Mouse (Mus musculus) hindbrain, postnatal 0 days (tissue): ENCODE measurements around the gene Rims1. TPM values are rescaled to one million over a fixed set of nuclear protein-coding genes. Genes with fewer than 3 reads are reported as not detected.

ENCODE experiments used
- ATAC-seq: fragments of 200-750 bp; cut with Nextera tagmentation; 2 replicates; pipeline ENCODE4 v1.8.0; 2017; ENCODE audit warnings: mild to moderate bottlenecking, moderate TSS enrichment, moderate library complexity
- DNase-seq: peaks from one replicate; pipeline ENCODE4 v3.0.0-alpha.2; 2015; ENCODE audit warnings: low spot score
- H3K27ac ChIP-seq: fragments of 300-500 bp; sonication (generic); 2 replicates; pipeline ENCODE4 v1.5.1; 2014; ENCODE audit warnings: mild to moderate bottlenecking
- H3K27me3 ChIP-seq: fragments of 300-500 bp; sonication (generic); 2 replicates; pipeline ENCODE4 v1.6.1; 2014; ENCODE audit warnings: low read length, mixed read lengths; ENCODE audit not compliant: insufficient read depth
- H3K36me3 ChIP-seq: fragments of 300-500 bp; sonication (generic); 2 replicates; pipeline ENCODE4 v1.6.1; 2014; ENCODE audit warnings: low read length, mixed read lengths; ENCODE audit not compliant: insufficient read depth
- H3K4me1 ChIP-seq: fragments of 300-500 bp; sonication (generic); 2 replicates; pipeline ENCODE4 v1.6.1; 2014; ENCODE audit warnings: antibody characterized with exemption, low read length, mixed read lengths; ENCODE audit not compliant: insufficient read depth
- H3K4me2 ChIP-seq: fragments of 300-500 bp; sonication (generic); 2 replicates; pipeline ENCODE4 v1.6.1; 2014; ENCODE audit warnings: low read depth, mild to moderate bottlenecking, low read length, moderate library complexity, mixed read lengths
- H3K4me3 ChIP-seq: fragments of 300-500 bp; sonication (generic); 2 replicates; pipeline ENCODE4 v1.5.1; 2014; ENCODE audit warnings: low read length
- H3K9ac ChIP-seq: fragments of 300-500 bp; sonication (generic); replicated peaks from 2 replicates; pipeline ENCODE4 v1.6.1; 2014; ENCODE audit warnings: mild to moderate bottlenecking, low read length, moderate library complexity, mixed read lengths
- H3K9me3 ChIP-seq: fragments of 300-500 bp; sonication (generic); 2 replicates; pipeline ENCODE4 v1.6.1; 2016; ENCODE audit warnings: low read length, mixed read lengths
- CTCF ChIP-seq: IDR thresholded peaks from 2 replicates; pipeline ENCODE4 v1.5.1; 2016; ENCODE audit warnings: antibody characterized with exemption, control low read depth, low read depth
- WGBS: fragments of 180-500 bp; shearing (Covaris S2); extraction: QIAGEN DNeasy Blood & Tissue Kit; methylation state at CpG from one replicate; pipeline ENCODE4 v1.1.7; 2014; 5-methylcytosine and 5-hydroxymethylcytosine counted together
- polyA plus RNA-seq: library from polyadenylated mRNA; unstranded; fragments of >200 nt; fragmentation: Nextera tagmentation; extraction: Ambion mirVana; gene quantifications from 2 replicates; pipeline ENCODE4 v1.2.1, GENCODE M21; 2015
- total RNA-seq: library from RNA; depleted of rRNA; stranded (reverse); fragments of >200 nt; gene quantifications from 2 replicates; pipeline ENCODE4 v1.2.3, GENCODE M21; 2014; rRNA removed

Gene Rims1
- total RNA-seq (51.3 and 51.9 TPM in 2 replicates), polyA plus RNA-seq (21.2 and 22.2 TPM in 2 replicates)

DNA sequence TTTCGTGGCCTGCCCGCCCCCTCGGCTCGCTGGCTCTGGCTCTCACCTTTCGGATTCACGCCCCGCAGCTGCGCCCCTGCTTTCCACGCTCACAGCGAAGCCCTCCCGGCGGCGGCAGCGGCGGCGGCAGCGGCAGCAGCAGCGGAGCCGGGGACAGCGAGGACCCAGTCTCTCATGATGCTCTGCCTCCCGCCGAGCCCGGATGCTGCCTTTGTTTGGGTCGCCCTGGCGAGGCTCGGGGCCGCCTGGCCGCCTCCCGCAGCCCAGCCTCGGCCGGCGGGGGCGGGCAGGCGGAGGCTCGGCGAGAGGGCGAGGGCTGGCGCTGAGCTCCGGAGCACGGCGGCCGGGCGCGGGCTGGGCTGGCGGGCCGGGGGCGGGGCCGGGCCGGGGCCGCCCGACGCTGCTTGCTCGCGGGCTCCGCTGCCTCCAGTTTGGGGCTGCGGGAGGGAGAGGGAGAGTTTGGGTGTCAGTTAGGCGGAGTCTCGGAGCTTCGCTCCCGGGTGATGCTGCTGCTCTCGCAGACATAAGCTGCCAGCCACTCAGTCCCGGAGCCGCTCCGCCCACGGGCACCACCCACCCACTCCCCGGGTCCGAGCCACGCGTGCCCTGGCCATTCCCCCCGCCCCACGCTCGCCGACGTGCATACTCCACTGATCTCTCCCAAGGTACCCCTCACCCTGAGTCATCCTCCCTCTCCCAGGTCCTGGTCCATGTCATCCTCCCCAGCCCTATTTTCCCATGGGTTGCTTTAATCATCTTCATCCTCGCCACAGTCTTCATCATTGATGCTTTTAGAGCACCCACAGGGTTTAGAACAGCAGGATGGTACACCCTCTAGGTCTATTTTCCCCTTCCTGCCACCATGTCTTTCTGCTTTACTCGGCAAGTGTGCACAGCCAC is at the start of gene Rims1:
Rims1 (minus strand) TSS at position 269 of the 900 bp plus-strand sequence.
- WGBS: under 1% methylated on average over 51 of the region's 76 CpGs
- H3K9me3 ChIP-seq: no peaks in the 10 kb centered on the region
- peak within 1 kb of the TSS; percentile 87 for H3K27ac ChIP-seq
- H3K9ac ChIP-seq: peak within 1 kb of the TSS; percentile 88
- peak within 1 kb of the TSS; percentile 74 for H3K4me2 ChIP-seq
- peak within 1 kb of the TSS; percentile 79 for H3K4me3 ChIP-seq
- ATAC-seq (peak; percentile 92), DNase-seq (peak; percentile 81)
- no peak for TF ChIP-seq CTCF
- H3K36me3 ChIP-seq: no peaks in the 10 kb centered on the region
- H3K4me1 ChIP-seq: peaks cover 3% of the 10 kb centered on the region; the same call in 1 of the 2 replicates
- H3K27me3 ChIP-seq: no peaks in the 10 kb centered on the region

DNA sequence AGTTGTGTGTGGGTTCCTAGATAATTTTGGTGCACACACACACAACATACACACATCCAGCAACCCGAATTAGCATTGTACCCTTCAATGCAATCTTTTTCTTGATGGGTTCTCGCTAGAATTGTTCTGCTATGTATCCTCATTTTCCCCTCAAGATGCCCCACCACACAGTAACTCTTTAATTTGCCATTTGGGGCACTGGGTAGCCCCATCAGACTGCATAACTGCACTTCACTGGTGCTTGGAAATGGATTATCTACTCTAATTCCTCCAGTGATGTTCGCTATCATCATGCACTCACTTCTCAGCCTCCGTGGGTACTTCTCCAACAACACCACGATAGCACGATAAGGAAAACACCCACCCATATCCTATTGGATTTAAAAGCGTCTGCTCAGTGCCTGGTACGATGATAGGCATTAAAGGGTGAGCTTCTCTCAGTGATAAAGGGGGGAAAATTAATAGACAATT is 867 bp upstream of the Rims1 start:
- Histone ChIP-seq H3K4me2 (peak overlapping the region; percentile 74), H3K4me3 (peak overlapping the region; percentile 79), H3K4me1 (peaks cover 3% of the 10 kb centered on the region; the same call in 1 of the 2 replicates), H3K9ac (peak overlapping the region; percentile 88), H3K27ac (peak overlapping the region; percentile 87), H3K9me3 (no peaks in the 10 kb centered on the region), H3K36me3 (no peaks in the 10 kb centered on the region), H3K27me3 (no peaks in the 10 kb centered on the region)
- TF ChIP-seq CTCF: no peak
- 16% methylated on average over 8 of the region's 8 CpGs for WGBS
- DNase-seq: peak; percentile 18
- ATAC-seq: peak; percentile 1; the same call in 1 of the 2 replicates

DNA sequence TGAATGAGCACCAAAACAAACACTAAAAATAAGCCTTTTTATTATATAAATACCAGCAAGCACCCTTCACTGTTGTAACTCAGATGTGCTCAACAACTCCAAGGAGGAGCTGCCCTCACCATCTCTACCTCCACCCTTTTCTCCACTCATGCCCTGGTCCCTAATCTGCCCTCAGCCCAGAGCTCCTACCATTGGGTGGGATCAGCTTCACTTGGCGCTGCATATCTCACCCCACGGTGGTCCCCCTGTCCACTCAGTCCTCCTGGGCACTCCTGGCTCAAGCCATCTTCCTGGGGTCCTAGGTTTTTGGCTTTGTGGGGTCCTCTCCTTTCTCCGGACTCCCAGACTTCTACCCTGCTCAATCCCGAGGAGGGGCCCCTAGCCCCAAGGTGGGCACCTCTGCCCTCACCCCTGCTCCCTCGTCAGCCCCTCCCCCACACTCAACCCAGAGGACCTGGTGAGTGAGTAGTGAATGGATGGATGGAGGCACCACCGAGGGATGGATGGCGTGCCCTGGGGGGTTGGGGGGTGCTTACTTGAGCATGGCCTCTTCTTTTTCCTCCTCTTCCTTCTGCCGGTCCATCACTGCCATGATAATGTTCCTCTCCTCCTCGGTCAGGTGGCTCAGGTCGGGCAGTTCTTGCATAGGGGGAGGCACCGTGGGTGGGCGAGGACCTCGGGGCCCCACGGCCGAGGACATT is 619 bp downstream of the Rims1 start:
- Histone ChIP-seq H3K9ac (peak overlapping the region; percentile 88), H3K27ac (peak overlapping the region; percentile 87), H3K4me1 (peaks cover 3% of the 10 kb centered on the region; the same call in 1 of the 2 replicates), H3K36me3 (no peaks in the 10 kb centered on the region), H3K27me3 (no peaks in the 10 kb centered on the region), H3K9me3 (no peaks in the 10 kb centered on the region), H3K4me2 (peak overlapping the region; percentile 74), H3K4me3 (peak overlapping the region; percentile 79)
- WGBS: 5% methylated on average over 15 of the region's 15 CpGs
- no peak for TF ChIP-seq CTCF
- ATAC-seq: peak; percentile 46
- no peak for DNase-seq

DNA sequence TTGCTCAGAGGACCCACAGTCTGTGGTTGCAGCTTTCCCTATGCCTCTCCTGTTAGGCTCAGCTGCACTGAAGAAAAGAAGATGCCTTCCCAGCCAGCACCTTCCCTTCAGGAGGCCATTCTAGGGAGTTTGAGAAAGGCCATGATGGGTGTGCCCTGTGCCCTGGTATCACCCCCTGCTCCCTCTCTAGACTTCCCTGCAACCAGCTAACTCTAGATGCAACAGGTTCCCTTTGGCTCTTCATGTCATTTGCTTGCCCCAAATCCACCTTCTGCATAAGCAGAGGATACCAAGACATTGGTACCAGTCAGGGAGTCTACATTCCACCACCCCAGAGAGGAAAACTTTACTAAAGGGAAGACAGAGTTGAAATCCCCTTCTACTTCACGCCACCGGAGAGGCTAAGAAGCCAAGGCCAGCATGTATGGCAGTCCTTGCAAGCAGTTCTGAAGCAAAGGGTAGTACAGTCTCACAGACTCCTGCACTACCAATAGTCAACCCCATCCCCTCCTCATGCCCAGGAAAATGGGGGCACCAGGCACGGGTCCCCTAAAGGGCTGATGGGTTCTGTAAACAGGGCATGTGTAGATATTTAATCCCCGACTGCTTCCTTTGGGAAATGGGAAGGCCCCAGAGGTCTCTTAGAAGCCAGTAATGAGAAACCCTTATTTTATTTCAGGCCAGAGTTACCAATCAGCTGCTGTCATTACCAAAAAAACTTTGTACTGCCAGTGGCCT is 1.5 kb downstream of the Rims1 start:
- no peaks in the 10 kb centered on the region for H3K27me3 ChIP-seq
- no peak for ATAC-seq
- no peak for TF ChIP-seq CTCF
- peak overlapping the region; percentile 88; the same call in 1 of the 2 replicates for H3K9ac ChIP-seq
- no peaks in the 10 kb centered on the region for H3K9me3 ChIP-seq
- H3K4me2 ChIP-seq: peak overlapping the region; percentile 74
- WGBS: 79% methylated on average over 4 of the region's 4 CpGs
- DNase-seq: no peak
- H3K4me3 ChIP-seq: peak overlapping the region; percentile 79
- peaks cover 3% of the 10 kb centered on the region; the same call in 1 of the 2 replicates for H3K4me1 ChIP-seq
- H3K27ac ChIP-seq: no peak overlapping the region
- H3K36me3 ChIP-seq: no peaks in the 10 kb centered on the region

DNA sequence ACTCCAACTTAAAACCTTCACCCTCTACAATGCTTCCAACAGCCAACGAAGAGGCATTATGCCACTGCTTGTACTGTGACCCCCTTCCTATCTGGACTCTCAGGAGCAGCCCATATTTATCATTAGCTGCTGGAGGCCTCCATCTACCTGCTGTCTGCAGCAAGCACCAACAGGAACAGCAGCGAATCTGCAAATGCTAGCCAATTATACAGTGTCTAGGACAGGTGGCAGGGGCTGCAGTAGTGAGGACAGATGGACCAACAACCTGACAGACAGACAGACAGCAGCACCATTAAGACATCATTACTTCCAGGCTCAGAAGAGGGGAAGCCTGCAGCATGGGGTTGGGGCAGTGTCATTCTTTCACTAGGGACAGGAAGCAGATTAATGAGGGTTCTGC is 2.3 kb downstream of the Rims1 start:
- no peaks in the 10 kb centered on the region for H3K9me3 ChIP-seq
- no peaks in the 10 kb centered on the region for H3K36me3 ChIP-seq
- no peak for ATAC-seq
- H3K27ac ChIP-seq: no peak overlapping the region
- H3K9ac ChIP-seq: peak overlapping the region; percentile 30; the same call in 1 of the 2 replicates
- no peak for DNase-seq
- peaks cover 3% of the 10 kb centered on the region; the same call in 1 of the 2 replicates for H3K4me1 ChIP-seq
- H3K27me3 ChIP-seq: no peaks in the 10 kb centered on the region
- no peak for TF ChIP-seq CTCF
- H3K4me2 ChIP-seq: peak overlapping the region; percentile 74
- 53% methylated on average over 2 of the region's 2 CpGs for WGBS
- H3K4me3 ChIP-seq: peak overlapping the region; percentile 79

DNA sequence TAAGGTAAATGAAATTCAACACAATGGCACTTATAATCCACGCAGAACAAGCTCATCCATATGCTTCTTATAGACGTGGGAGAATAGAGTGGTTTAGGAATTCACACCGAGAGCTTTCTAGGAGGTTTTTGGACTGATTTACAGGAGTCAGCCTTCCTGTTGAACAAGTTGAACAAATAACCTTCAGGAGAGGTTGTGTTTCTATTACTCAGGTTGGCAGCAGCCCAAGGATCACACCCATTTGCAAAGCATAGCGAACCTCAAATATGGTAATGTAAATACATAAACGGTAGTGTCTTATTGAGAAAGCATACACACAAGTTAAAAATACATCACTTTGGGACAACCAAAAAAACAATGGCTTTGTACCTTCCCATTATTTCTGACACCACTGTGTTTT is 5.5 kb downstream of the Rims1 start:
- no peak for DNase-seq
- WGBS: 82% methylated on average over 5 of the region's 5 CpGs
- H3K36me3 ChIP-seq: no peaks in the 10 kb centered on the region
- ATAC-seq: no peak
- no peak overlapping the region for H3K9ac ChIP-seq
- no peak for TF ChIP-seq CTCF
- no peak overlapping the region for H3K27ac ChIP-seq
- H3K4me1 ChIP-seq: peaks cover 3% of the 10 kb centered on the region; the same call in 1 of the 2 replicates
- H3K27me3 ChIP-seq: no peaks in the 10 kb centered on the region
- H3K4me3 ChIP-seq: no peak overlapping the region
- no peak overlapping the region for H3K4me2 ChIP-seq
- no peaks in the 10 kb centered on the region for H3K9me3 ChIP-seq
